11 mouse cellular contexts compared by ENCODE assay signal in genomic region chr8:126639161-126639560, GRCm38 (mm10). TPM values are rescaled to one million over a fixed set of nuclear protein-coding genes. Genes with fewer than 3 reads are reported as not detected.
DNase-seq lines count a peak whose midpoint lies in the region; ATAC-seq lines count a peak whose summit lies in the region.
"Had no signal": no experiment of that assay in that cellular context is flagged by ENCODE, and none has a peak within 500 bp of the region (broad histone marks: within the 10 kb centered on the region; RNA-seq: fewer than 3 reads in every experiment).

No protein-coding gene starts in this region.

- H3K36me3 ChIP-seq in neural tube, embryonic 15.5 days = no peaks in the 10 kb centered on the region
- no peaks in the 10 kb centered on the region for H3K36me3 ChIP-seq in heart, embryonic 16.5 days (ENCODE audit: control insufficient read depth, insufficient read depth)
- no peaks in the 10 kb centered on the region for H3K36me3 ChIP-seq in lung, embryonic 16.5 days (ENCODE audit: control insufficient read depth, insufficient read depth, low read length)
- H3K36me3 ChIP-seq in forebrain, embryonic 12.5 days (replicated peaks) = no peaks in the 10 kb centered on the region
- H3K36me3 ChIP-seq: liver, embryonic 13.5 days had no signal

- 79% methylated on average over 3 of the region's 3 CpGs for WGBS in neural tube, embryonic 15.5 days
- 61% methylated on average over 3 of the region's 3 CpGs for WGBS in heart, embryonic 16.5 days
- 59% methylated on average over 3 of the region's 3 CpGs for WGBS in lung, embryonic 16.5 days
- WGBS in forebrain, embryonic 12.5 days = 83% methylated on average over 3 of the region's 3 CpGs

- H3K4me1 ChIP-seq in neural tube, embryonic 15.5 days = no peaks in the 10 kb centered on the region
- H3K4me1 ChIP-seq in heart, embryonic 16.5 days (ENCODE audit: control insufficient read depth, insufficient read depth, low read length) = no peaks in the 10 kb centered on the region
- H3K4me1 ChIP-seq in lung, embryonic 16.5 days (replicated peaks; ENCODE audit: control insufficient read depth, insufficient read depth, low read length) = peaks cover 10% of the 10 kb centered on the region; the same call in 1 of the 2 replicates
- H3K4me1 ChIP-seq in forebrain, embryonic 12.5 days = no peaks in the 10 kb centered on the region

- no peak overlapping the region for H3K9ac ChIP-seq in neural tube, embryonic 15.5 days (replicated peaks)
- no peak overlapping the region for H3K9ac ChIP-seq in heart, embryonic 16.5 days (ENCODE audit: low read length)
- H3K9ac ChIP-seq in lung, embryonic 16.5 days (ENCODE audit: low read length) = no peak overlapping the region
- H3K9ac ChIP-seq in forebrain, embryonic 12.5 days = no peak overlapping the region
- H3K9ac ChIP-seq: liver, embryonic 13.5 days had no signal

- no peak overlapping the region for H3K4me2 ChIP-seq in neural tube, embryonic 15.5 days
- H3K4me2 ChIP-seq in heart, embryonic 16.5 days (ENCODE audit: low read depth, low read length) = no peak overlapping the region
- no peak overlapping the region for H3K4me2 ChIP-seq in lung, embryonic 16.5 days (ENCODE audit: low read depth, low read length)
- no peak overlapping the region for H3K4me2 ChIP-seq in forebrain, embryonic 12.5 days
- H3K4me2 ChIP-seq: liver, embryonic 13.5 days had no signal

- ATAC-seq in neural tube, embryonic 15.5 days (ENCODE audit: low FRiP score) = no peak
- ATAC-seq in heart, embryonic 16.5 days (replicated peaks; ENCODE audit: extremely low read depth, insufficient read depth, low FRiP score) = peak; percentile 54
- ATAC-seq in lung, embryonic 16.5 days (ENCODE audit: low read depth) = peak; percentile 53
- ATAC-seq in forebrain, embryonic 12.5 days (ENCODE audit: low FRiP score) = no peak

- no peak for DNase-seq in neural tube, embryonic 10.5 days (ENCODE audit: extremely low spot score, low spot score)
- DNase-seq in spleen, postnatal 4 days (ENCODE audit: low spot score in 2 of 2) = no peak
- DNase-seq in left cerebral cortex, adult 8-10 months (ENCODE audit: low spot score in 2 of 2) = no peak
- DNase-seq: cerebellum, postnatal 36 days; kidney, adult 11 months; liver, embryonic 13.5 days had no signal

- H3K9me3 ChIP-seq in neural tube, embryonic 15.5 days (replicated peaks) = no peaks in the 10 kb centered on the region
- H3K9me3 ChIP-seq in heart, embryonic 16.5 days (replicated peaks; ENCODE audit: control insufficient read depth, low read length) = peaks cover 5% of the 10 kb centered on the region
- H3K9me3 ChIP-seq in lung, embryonic 16.5 days (ENCODE audit: control insufficient read depth, low read length) = peaks cover 6% of the 10 kb centered on the region; the same call in 1 of the 2 replicates
- H3K9me3 ChIP-seq in forebrain, embryonic 12.5 days = no peaks in the 10 kb centered on the region
- H3K9me3 ChIP-seq: liver, embryonic 13.5 days had no signal

- H3K27ac ChIP-seq in neural tube, embryonic 15.5 days (replicated peaks) = peak overlapping the region; percentile 37; the same call in 1 of the 2 replicates
- H3K27ac ChIP-seq in heart, embryonic 16.5 days (ENCODE audit: low read length) = no peak overlapping the region
- peak overlapping the region; percentile 19; the same call in 1 of the 2 replicates for H3K27ac ChIP-seq in lung, embryonic 16.5 days (ENCODE audit: low read length)
- H3K27ac ChIP-seq in forebrain, embryonic 12.5 days = no peak overlapping the region
- H3K27ac ChIP-seq: liver, embryonic 13.5 days had no signal

- no peaks in the 10 kb centered on the region for H3K27me3 ChIP-seq in neural tube, embryonic 15.5 days (replicated peaks)
- no peaks in the 10 kb centered on the region for H3K27me3 ChIP-seq in heart, embryonic 16.5 days (ENCODE audit: control insufficient read depth, insufficient read depth, low read length)
- H3K27me3 ChIP-seq in lung, embryonic 16.5 days (ENCODE audit: control insufficient read depth, insufficient read depth, low read depth, low read length) = no peaks in the 10 kb centered on the region
- H3K27me3 ChIP-seq in forebrain, embryonic 12.5 days = no peaks in the 10 kb centered on the region
- H3K27me3 ChIP-seq: liver, embryonic 13.5 days had no signal

- H3K4me3 ChIP-seq in neural tube, embryonic 15.5 days (replicated peaks) = no peak overlapping the region
- H3K4me3 ChIP-seq in heart, embryonic 16.5 days (ENCODE audit: low read length) = no peak overlapping the region
- H3K4me3 ChIP-seq in lung, embryonic 16.5 days (ENCODE audit: low read length) = no peak overlapping the region
- H3K4me3 ChIP-seq in forebrain, embryonic 12.5 days (replicated peaks) = no peak overlapping the region
- H3K4me3 ChIP-seq: liver, embryonic 13.5 days; myocyte had no signal

RNA-seq across cellular contexts. Expression of gene Irf2bp2, which starts 45.4 kb away (rescaled TPM):
- polyA plus RNA-seq in neural tube, embryonic 15.5 days (2015; fragmentation: Nextera tagmentation; extraction: Ambion mirVana) = 9.8 and 10.4 TPM in 2 replicates
- polyA plus RNA-seq in heart, embryonic 16.5 days (2015; fragmentation: Nextera tagmentation; extraction: Ambion mirVana) = 9.1 and 9.8 TPM in 2 replicates
- polyA plus RNA-seq in lung, embryonic 16.5 days (2015; fragmentation: Nextera tagmentation; extraction: Ambion mirVana) = 11.7 and 12.8 TPM in 2 replicates
- 7.4 and 7.8 TPM in 2 replicates for polyA plus RNA-seq in forebrain, embryonic 12.5 days (2016; fragmentation: Nextera tagmentation; extraction: Ambion mirVana)
- total RNA-seq in left cerebral cortex, adult 8-10 months (2022) = 10 to 100 TPM; 52.9 to 59.6 (median 58.6) TPM

Comparison
In these comparisons a context has a peak if more than half of its experiments do, and no peak if none do; other contexts are left out.
1. ATAC-seq: peak in heart, embryonic 16.5 days (single experiment) and lung, embryonic 16.5 days (single experiment); none in neural tube, embryonic 15.5 days (single experiment) and forebrain, embryonic 12.5 days (single experiment).
2. H3K27ac ChIP-seq: peak in neural tube, embryonic 15.5 days (single experiment) and lung, embryonic 16.5 days (single experiment); none in heart, embryonic 16.5 days (single experiment) and forebrain, embryonic 12.5 days (single experiment).